Mouse (Mus musculus) left cerebral cortex, postnatal 25 days (tissue): Measurements from ENCODE around the gene 1700074P13Rik. TPM values are rescaled to one million over a fixed set of nuclear protein-coding genes. Genes with fewer than 3 reads are reported as not detected.
"Not testable (repeated sequence)": the region's sequence is repeated elsewhere in the genome, so short reads cannot be mapped to it uniquely, and the experiment has no call there.

Experiments
- DNase-seq, 2 experiments: peaks; one replicate each; pipeline ENCODE4 v3.0.0; 2022; ENCODE audit warnings: low spot score in 2 of 2, mixed read lengths in 1 of 2
- intact Hi-C: fragments of 180-260 bp; cut with DNase I; formaldehyde crosslinking; loops from one replicate; pipeline ENCODE4 v1.15.1; 2025
- total RNA-seq, 2 experiments: library from RNA; stranded (reverse); gene quantifications; 2 replicates each; pipeline ENCODE4 v1.2.3; 2021

The 1700074P13Rik gene
- not detected for total RNA-seq

GRCm38 (mm10) chr6:40940457-40940856 lies at the start of gene 1700074P13Rik:
TSS of gene 1700074P13Rik (minus strand) at chr6:40940557.
- intact Hi-C loops = no loop called here
- DNase-seq = no peak

- intact Hi-C loops = not testable (repeated sequence)
Observed at GRCm38 (mm10) chr6:40964454-40964853, 24.1 kb upstream of the 1700074P13Rik start, which contains the start of gene 1810009J06Rik. TSS of gene 1810009J06Rik (plus strand) at chr6:40964754.

GRCm38 (mm10) chr6:40953716-40954115 lies 13.4 kb upstream of the 1700074P13Rik start:
- intact Hi-C loops = no loop called here
- DNase-seq = no peak

More at GRCm38 (mm10) chr6:40964454-40964853, 24.1 kb upstream of the 1700074P13Rik start, which contains the start of gene 1810009J06Rik:
- not testable (repeated sequence) for DNase-seq

- no peak for DNase-seq
- intact Hi-C loops = no loop called here
Observed at GRCm38 (mm10) chr6:40951770-40952169, 11.4 kb upstream of the 1700074P13Rik start, which contains the start of gene Gm4744. TSS of gene Gm4744 (minus strand) at chr6:40951870.

GRCm38 (mm10) chr6:40919954-40920353 lies 20.4 kb downstream of the 1700074P13Rik start:
- DNase-seq = no peak
- intact Hi-C loops = no loop called here

- intact Hi-C loops = no loop called here
- DNase-seq = no peak
Observed at GRCm38 (mm10) chr6:40900287-40900686, 40.1 kb downstream of the 1700074P13Rik start, which contains the start of gene Prss58. TSS of gene Prss58 (minus strand) at chr6:40900387.

GRCm38 (mm10) chr6:40894716-40895115 lies 45.6 kb downstream of the 1700074P13Rik start:
- intact Hi-C loops = no loop called here

GRCm38 (mm10) chr6:40893577-40893976 lies 46.8 kb downstream of the 1700074P13Rik start:
- intact Hi-C loops = no loop called here
- peak in 1 of 2 experiments; percentile 26 for DNase-seq

More at GRCm38 (mm10) chr6:40894716-40895115, 45.6 kb downstream of the 1700074P13Rik start:
- no peak for DNase-seq

- intact Hi-C loops = no loop called here
- no peak for DNase-seq
Observed at GRCm38 (mm10) chr6:40891754-40892153, 48.6 kb downstream of the 1700074P13Rik start.

- DNase-seq = no peak
- intact Hi-C loops = no loop called here
Observed at GRCm38 (mm10) chr6:40890973-40891372, 49.4 kb downstream of the 1700074P13Rik start.

- intact Hi-C loops = no loop called here
- DNase-seq = no peak
Observed at GRCm38 (mm10) chr6:40887394-40887793, 53.0 kb downstream of the 1700074P13Rik start, which contains the start of gene Moxd2. TSS of gene Moxd2 (minus strand) at chr6:40887494.

Other genes with a start within 250 kb of the 1700074P13Rik start
- not detected for gene Moxd2, start 53.1 kb downstream of the 1700074P13Rik start, total RNA-seq
- gene Prss58, start 40.2 kb downstream of the 1700074P13Rik start, total RNA-seq = not detected
- not detected for gene Gm4744, start 11.3 kb upstream of the 1700074P13Rik start, total RNA-seq
- not detected for gene 1810009J06Rik, start 24.2 kb upstream of the 1700074P13Rik start, total RNA-seq
- not detected for gene Gm2663, start 58.9 kb upstream of the 1700074P13Rik start, total RNA-seq
- gene 2210010C04Rik, start 95.0 kb upstream of the 1700074P13Rik start, total RNA-seq = not detected